Mouse (Mus musculus) T-cell, adult 2 months (primary cell): ENCODE results near the gene Nkpd1.

Experiments
- DNase-seq: peaks from one replicate; pipeline ENCODE4 v3.0.0; 2022; ENCODE audit warnings: low spot score

Nkpd1 gene

DNA sequence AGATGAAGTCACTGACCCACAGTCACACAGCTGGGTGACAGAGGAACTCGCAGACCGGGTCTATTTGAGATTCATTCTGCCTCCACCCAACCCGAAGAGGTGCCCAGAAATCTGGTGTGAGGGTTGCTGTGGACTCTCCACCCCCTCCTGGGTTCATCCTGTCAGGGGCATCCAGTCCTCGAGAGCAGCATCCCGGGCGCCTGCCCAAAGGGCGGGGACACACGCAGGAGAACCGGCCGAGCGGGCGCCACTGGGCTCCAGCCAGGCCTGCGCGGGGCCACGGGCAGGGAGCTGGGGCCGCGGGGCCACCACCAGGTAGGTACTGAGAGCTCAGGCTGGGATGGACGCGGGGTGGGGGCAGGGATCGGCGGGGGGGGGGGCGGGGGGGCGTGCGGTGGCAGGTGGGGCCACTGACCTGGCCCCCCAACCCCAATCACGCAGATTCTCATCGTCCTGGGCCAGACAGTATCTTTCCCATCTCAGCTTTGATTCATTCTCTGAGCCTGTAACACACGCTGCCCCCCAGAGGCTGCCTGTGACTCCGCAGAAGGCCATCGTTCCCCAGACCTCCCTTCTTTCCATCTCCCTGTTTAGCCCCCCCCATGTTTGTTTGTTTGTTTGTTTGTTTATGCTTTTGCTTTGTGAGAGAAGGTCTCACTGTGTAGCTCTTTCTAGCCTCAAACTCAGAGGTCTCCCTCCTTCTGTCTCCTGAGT is at the start of gene Nkpd1:
TSS of gene Nkpd1 (plus strand) at position 187 of the 714 bp plus-strand sequence.
- no peak for DNase-seq

GRCm38 (mm10) chr7:19468279-19468678 is 49.4 kb upstream of the Nkpd1 start:
- DNase-seq: no peak

DNA sequence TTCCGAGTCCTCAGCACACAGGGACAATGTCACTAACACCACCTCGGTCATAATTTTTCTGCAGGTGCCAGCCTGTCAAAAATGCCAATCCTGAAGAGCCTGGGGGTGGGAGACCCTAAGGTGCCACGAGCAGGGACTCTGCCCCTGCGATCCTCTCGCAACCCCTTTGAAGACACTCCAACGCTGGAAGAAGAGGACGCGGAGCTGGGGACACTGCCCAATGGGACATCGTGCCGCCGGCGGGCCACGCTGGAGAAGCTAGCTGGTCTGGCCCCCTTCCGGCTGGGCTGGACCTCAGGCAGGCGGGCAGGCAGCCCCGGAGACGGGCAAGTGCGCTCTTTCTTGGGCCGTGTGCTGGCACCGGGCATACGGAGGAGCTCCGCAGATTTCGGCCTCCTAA is 48.2 kb upstream of the Nkpd1 start:
- DNase-seq: no peak

GRCm38 (mm10) chr7:19470308-19470707 is 47.3 kb upstream of the Nkpd1 start:
- no peak for DNase-seq

- no peak for DNase-seq
Measured at GRCm38 (mm10) chr7:19472403-19472802, 45.2 kb upstream of the Nkpd1 start.

GRCm38 (mm10) chr7:19473875-19474443 is 43.7 kb upstream of the Nkpd1 start:
- DNase-seq: peak; percentile 18

DNA sequence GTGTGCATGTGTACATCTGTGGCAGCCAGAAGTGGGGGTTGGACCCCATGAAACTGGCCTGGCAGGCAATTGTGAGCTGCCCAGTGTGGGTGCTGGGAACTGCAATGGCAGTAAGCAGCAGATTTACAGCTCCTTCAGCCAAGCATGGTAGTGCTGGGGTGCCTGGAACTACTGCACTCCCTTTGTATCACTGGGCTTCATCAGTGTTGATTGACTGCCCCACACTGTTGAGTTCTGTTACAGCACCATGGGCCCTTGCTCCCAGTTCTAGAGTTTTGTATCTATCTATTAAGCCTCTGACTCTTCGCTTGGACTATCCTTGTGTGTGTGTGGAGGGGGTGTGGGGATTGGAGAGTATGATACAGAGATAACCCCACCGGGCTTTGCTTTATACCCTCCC is 40.6 kb upstream of the Nkpd1 start:
- DNase-seq: no peak

- no peak for DNase-seq
Measured at GRCm38 (mm10) chr7:19477624-19478384, 39.8 kb upstream of the Nkpd1 start.

DNA sequence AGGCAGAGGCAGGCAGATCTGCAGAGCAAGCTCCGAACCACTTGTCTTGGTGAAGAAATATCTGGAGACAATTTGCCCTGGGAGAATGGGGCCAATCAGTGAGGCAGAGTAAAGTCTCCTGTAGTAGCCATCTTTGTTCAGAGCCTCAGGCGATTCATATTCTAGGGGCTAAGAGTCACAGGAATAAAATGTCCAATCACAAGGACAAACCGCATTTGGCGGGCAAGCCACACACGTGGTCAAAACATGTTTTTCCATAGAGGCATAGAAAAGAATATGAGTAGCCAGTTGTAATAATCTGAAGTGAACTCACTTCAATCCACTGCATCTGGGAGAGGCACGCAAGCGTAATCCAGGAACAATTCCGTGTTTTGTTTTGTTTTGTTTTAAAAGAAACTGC is 34.4 kb upstream of the Nkpd1 start:
- DNase-seq: no peak

GRCm38 (mm10) chr7:19485488-19485887 is 32.1 kb upstream of the Nkpd1 start:
- DNase-seq: no peak

GRCm38 (mm10) chr7:19486549-19486948 is 31.1 kb upstream of the Nkpd1 start:
- no peak for DNase-seq

- DNase-seq: no peak
Measured at GRCm38 (mm10) chr7:19489525-19489924, 28.1 kb upstream of the Nkpd1 start.

DNA sequence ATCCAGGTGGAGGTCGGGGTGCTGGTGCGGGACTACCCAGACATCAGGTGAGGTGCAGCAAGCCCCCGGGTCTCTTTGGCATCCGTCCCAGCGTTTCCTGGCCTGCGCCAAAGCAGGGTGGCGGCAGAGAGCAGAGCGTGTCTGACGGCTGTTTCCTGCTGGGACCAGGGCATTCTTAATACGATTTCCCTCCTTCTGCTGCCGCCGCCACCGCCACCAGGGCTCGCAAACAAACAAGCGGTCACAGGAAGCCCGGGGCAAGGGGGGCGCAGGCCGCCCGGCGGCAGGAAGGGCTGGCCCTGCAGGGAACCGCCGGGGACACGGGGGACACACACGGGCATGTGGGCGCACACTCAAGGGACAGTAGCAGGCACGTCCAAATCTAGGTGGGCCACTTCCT is 25.9 kb upstream of the Nkpd1 start:
- DNase-seq: peak; percentile 8

DNA sequence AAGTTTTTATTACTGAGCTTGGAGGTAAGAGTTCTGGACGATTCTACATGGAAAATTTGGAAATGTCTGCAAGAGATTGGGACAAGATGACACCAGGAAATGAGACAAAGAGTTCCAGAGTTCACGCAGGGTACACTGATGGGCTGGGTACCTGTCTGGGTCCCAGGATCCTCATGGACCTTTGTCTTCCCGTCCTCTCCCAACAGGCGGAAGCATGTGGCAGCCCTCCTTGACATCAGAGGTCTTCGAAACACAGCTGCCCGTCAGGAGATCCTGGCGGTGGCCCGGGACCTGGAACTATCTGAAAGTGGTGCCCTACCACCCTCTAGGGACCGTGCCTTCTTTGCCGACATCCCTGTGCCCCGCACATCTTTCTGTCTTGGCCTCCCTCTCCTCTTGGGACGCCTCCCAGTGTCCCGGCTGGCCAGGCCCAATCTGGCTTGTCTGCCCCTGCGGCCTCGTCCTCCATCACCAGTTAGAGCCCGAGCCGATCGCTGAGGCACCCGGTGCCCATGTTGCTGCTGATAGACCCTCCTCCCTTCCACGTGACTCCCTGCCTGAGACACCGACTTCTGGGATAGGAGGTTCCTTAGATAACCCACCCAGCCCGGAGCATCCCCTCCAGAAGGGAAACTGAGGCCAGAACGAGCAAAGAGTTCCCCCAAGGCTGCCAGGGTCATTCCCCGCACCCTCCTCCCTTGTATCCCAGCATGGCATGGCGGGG is 22.7 kb upstream of the Nkpd1 start:
- DNase-seq: no peak

DNA sequence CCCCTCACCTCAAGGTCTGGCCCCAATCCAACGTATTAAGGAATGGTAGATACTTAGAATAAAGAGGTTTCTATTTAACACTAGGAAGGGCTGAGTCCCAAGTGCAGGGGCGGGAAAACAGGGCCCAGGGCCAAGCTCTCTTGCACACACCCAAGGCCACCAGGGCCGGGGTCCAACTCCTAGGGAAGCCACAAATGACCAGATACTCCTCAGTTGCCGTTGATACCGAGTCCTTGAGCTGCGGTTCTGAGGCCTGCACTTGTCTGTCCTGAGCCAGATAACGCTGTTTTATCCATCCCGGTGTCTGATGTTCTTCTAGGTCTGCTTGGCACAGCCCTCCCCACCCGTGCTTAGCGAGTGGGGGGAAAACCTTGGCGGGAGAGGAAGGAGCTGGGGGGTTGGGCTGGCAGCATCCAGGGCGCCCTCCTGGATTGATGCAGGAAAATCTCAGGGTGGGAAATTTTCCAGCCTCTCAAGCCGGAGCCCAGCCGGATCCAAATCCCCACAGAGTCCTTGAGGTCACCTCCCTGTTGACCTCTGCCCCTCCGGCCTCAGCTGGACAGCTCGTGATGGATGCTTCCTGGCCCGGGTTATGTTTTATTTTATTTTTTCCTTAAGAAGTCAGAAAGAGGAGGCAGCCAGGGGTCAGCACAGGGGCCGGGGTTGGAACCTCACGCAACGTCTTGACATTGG is 22.0 kb upstream of the Nkpd1 start:
- DNase-seq: no peak

DNA sequence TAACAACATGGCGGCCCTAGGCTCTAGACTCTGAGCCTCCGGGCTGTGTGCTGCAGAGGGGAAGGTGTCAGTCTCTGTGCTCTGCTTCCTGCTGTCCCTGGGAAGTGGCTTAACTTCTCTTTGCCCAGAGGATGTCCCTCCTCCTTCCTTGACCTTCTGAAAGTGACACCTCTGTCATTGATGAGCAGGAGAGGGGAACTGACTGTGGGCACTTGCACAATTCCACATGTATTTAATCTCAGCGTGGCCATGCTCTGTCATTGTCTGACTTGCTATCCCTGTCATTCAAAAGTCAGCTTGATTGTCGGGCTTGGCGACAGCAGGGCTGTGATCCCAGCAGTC is 21.5 kb upstream of the Nkpd1 start:
- DNase-seq: no peak

GRCm38 (mm10) chr7:19498326-19498725 is 19.3 kb upstream of the Nkpd1 start:
- no peak for DNase-seq

DNA sequence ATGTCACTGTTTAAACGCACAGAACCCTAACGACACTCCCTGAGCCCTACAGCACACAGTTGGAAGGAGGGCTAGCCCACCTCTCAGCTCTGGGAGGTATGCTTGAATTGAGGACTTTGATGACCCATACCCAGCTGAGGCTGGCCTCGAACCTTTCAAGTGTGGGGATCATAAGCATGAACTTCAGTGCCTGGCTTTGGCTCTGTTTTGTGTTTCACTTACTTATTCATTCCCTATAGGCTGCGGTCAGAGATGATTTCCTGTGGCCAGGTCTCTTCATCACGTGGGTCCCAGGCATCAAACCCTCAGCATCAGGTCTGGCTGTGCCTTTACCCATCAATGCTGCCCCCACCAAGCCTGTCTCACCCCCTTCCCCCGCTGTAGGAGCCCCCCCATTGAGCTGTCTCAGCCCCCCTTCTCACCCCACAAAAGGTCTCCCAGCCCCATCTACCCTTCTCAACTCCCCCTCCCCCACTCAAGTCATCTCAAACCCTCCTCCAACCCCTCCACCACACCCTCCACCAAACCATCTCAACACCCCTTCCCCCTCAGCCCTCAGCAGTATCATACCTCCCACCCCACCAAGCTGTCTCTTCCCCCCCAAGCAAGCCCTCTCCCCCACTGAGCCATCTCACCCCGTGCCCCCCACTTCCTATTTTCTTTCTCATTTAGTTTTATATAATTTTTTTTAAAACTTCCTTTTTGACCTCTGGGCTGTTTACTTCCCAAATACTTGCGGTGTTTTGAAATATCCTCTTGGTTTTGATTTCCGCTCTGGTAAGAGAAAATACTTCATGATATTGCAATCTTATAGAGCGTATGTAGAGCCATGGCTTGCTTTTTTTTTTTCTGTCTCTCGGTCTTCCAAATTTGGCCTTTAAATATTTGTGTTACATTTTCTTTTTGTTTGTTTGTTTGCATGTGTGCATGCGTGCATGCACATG is 16.9 kb upstream of the Nkpd1 start:
- DNase-seq: no peak

- DNase-seq: no peak
Measured at GRCm38 (mm10) chr7:19501658-19502057, 16.0 kb upstream of the Nkpd1 start.

DNA sequence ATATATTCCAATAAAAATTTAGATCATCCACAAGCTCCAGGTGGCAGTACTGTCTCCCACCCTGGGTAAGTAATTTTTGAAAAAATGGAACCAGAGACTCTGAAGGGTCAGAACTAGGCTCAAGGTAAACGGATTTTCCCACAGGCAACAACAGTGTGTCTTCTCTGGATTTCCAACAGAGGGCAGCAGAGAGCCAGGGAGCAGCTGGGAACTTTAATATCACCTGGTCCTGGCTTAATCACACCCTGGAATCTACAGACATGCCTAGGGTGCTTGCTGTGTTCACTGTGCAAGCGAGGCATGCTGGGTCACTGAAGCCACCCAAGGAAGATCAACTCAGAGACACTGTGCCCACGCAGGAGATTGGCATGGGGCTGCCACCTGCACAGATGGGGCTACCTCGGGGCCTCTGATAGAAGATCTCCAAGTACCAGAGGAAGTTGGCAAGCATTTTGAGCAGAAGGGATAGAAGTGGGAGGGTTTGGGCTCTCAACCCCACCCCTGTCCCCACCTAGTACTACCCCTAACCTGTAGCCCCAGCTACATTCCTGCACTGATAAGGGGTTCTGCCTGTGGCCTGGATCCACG is 14.1 kb upstream of the Nkpd1 start:
- peak; percentile 47 for DNase-seq

GRCm38 (mm10) chr7:19506326-19506725 is 11.3 kb upstream of the Nkpd1 start:
- DNase-seq: no peak
